Mouse (Mus musculus) skeletal muscle tissue, adult 2 months (tissue): ENCODE measurements around the gene Eif4g3.

Source experiments
- DNase-seq: peaks from one replicate; pipeline ENCODE4 v3.0.0-alpha.2; 2012; ENCODE audit warnings: low read depth, low spot score

Gene Eif4g3

DNA sequence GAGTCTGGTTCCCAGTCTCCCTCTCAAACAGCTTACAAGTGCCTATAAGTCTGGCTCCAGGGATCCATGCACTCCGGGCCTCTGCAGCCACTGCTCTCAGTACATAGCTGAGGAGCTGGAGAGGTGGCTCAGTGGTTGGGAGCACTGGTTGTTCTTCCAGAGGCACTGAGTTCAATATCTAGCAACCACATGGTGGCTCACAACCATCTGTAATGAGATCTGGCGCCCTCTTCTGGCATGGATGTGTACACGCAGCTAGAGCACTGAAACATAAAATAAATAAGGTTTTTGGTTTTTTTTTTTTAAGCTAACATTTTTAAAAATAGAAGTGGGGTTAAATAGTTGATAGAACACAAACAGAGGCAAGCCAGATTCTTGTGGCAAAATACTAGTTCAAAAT is 161.2 kb downstream of the Eif4g3 start:
- no peak for DNase-seq

- no peak for DNase-seq
Observed at GRCm38 (mm10) chr4:138160918-138161317, 168.1 kb downstream of the Eif4g3 start.

GRCm38 (mm10) chr4:138161550-138161949 is 168.7 kb downstream of the Eif4g3 start:
- DNase-seq, result no peak

GRCm38 (mm10) chr4:138163836-138164235 is 171.0 kb downstream of the Eif4g3 start:
- no peak for DNase-seq

DNA sequence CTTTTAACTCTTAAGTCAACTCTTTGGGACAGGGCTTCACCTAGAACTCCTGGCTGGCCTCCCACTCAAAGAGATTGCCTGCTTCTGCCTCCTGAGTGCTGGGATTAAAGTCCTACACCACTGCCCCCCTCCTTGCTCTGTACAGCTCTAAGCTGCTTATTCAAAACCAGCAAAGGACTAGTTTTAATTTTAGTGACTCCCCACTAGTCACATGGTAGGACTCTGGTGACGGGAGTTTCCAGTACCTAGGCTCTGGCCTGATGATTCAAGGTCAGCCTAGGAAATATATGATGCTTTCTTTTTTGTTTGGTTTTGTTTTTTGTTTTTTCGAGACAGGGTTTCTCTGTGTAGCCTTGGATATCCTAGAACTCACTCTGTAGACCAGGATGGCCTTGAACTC is 172.0 kb downstream of the Eif4g3 start:
- no peak for DNase-seq

DNA sequence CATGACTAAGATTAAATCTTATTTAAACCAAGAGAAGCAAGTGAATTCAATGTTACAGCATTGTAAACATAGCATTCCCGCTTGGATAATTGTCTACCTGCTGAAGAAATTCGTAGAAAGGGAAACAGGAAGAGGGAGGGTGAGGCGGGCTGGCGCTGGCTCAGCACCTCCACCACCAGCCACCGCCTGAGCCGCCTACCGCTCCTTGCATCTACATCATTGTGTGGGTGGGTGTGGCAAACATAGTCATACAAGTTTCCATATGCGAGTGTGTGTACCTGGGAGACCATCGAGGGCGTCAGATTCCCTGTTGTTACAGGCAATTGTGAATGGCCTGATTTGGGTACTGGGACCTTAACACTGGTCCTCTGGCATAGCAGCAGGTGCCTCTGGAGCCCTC is 173.7 kb downstream of the Eif4g3 start:
- no peak for DNase-seq

GRCm38 (mm10) chr4:138168162-138168561 is 175.3 kb downstream of the Eif4g3 start:
- DNase-seq, result no peak

DNA sequence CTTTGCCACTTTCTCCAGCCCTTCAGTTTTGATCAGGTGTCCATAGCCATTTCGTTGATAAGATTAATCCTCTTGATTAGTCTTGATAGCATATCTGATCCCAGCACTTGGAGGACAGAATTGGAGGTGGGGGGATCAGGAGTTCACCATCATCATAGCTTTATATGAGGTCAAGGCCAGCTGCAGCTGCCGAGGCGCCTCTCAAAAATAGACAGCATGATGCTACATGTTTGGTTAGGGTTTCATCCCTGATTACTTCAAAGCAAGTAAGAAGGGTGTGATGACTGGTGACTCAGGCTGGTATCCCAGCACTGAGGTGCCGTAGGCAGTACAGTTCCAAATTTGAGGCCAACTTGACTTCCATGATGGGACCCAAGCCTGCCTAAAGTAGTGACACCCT is 176.6 kb downstream of the Eif4g3 start:
- DNase-seq, result no peak

GRCm38 (mm10) chr4:138172686-138173085 is 179.9 kb downstream of the Eif4g3 start:
- no peak for DNase-seq

DNA sequence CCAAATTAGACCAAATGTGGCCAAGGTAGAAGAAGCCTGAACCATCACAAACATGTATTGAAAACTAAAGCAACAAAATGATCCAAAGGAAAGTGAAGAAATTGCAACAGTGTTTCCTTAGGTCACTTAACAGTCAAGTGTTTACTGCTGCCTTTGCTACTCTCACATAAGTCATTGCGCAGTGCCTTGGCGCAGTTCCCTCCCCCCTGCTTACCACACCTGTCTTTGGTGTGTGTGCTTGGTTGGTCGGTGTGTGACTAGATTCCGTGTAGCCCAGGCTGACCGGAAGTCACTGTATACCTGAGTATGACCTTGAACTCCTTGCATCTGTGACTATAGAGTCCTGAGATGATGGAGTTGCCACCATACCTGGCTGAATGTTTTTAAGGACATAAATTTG is 186.6 kb downstream of the Eif4g3 start:
- no peak for DNase-seq

DNA sequence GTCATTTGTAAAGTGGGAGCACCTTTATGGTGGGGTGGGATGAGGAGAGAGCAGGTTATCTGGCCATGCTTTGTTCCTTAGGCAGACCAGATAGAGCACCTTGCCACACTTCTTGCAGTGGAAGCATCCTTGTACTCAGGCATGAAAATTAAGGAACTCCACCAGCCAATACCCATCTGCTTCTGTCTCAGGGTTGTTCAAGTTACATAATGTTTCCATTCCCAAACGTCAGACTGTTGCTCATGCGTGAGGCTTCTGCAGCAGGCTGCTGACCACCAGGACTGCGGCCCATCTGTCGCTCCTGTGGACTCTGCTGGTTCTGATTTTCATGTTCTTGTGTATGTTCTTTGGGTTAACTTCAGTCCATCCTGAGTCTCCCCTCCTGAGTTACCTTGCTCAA is 187.9 kb downstream of the Eif4g3 start:
- no peak for DNase-seq

- no peak for DNase-seq
Observed at GRCm38 (mm10) chr4:138184056-138184455, 191.2 kb downstream of the Eif4g3 start.

GRCm38 (mm10) chr4:138184573-138184981 is 191.8 kb downstream of the Eif4g3 start:
- peak; percentile 63 for DNase-seq

- DNase-seq, result no peak
Observed at GRCm38 (mm10) chr4:138185961-138186360, 193.1 kb downstream of the Eif4g3 start.

DNA sequence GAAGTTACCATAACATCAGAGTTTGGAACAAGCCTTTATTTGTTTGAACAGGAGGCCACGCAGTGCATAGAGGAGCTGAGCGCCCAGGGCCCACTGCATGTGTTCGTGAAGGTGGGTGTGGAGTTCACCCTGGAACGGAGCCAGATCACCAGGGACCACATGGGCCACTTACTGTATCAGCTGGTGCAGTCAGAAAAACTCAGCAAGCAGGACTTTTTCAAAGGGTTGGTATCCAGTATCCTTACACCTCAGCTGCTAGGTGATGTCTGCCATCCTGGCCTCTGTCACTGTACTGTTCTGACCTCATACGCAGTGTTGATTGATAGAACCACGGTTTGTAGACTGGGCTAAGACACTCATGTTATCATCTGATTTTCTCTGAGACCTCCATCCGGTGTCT is 195.2 kb downstream of the Eif4g3 start:
- no peak for DNase-seq

DNA sequence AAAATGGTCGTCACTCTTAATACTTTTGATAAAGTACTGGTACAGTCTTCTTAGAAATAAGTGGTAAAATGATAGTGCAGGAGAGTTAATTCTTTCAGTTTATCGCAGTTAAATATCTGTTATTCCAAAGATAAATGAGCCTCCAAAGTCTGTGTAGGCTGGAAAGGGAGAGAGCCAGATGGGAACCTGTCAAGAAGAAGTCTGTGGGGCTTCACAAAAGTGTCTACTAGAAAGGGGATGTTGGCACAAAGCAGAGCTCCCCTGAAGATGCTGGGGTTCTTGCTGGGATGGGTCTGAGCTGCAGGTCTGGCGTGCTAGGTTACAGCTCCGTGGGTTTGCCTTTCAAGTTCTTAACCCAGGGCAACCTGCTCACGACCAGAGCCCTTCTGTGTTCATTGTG is 199.7 kb downstream of the Eif4g3 start:
- DNase-seq, result no peak

- no peak for DNase-seq
Observed at GRCm38 (mm10) chr4:138200769-138201168, 207.9 kb downstream of the Eif4g3 start.

- no peak for DNase-seq
Observed at GRCm38 (mm10) chr4:138201696-138202095, 208.9 kb downstream of the Eif4g3 start.

GRCm38 (mm10) chr4:138210116-138210515 is 217.3 kb downstream of the Eif4g3 start:
- DNase-seq, result no peak

- DNase-seq, result no peak
Observed at GRCm38 (mm10) chr4:138213861-138214260, 221.0 kb downstream of the Eif4g3 start.

- DNase-seq, result peak; percentile 17
Observed at GRCm38 (mm10) chr4:138215671-138216199, 222.9 kb downstream of the Eif4g3 start.

GRCm38 (mm10) chr4:138216200-138216890 is 223.5 kb downstream of the Eif4g3 start, which contains the start of gene Hp1bp3:
Hp1bp3 (plus strand) TSS chr4:138216296.
- peak; percentile 57 for DNase-seq

DNA sequence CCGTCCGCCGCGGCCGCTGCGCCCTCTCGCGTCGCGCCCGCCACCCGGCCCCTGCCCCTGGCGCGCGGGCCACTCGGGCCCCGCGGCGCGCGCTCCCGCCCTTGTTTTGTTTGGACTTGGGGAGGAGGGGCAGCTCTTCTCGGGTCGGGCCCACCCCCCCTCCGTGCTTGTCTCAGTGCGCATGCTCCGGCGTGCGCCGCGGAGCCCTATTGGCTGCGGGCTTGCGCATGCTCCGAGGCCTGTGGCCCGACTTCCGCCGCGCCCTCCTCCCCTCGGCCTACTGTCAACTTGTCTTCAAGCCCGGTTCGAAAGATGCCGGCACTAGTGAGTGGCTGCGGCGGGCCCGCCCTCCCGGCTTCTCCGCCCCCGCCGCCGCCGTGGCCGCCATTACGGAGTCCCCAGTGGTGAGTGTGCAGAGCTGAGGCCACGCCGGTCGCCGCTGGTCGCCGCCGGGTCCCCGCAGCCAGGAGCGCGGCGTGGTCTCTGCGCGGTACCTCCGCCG is 224.1 kb downstream of the Eif4g3 start:
- peak; percentile 99 for DNase-seq
